Mouse (Mus musculus): ENCODE results near the gene 2310007B03Rik. TPM values are rescaled to one million over a fixed set of nuclear protein-coding genes. Genes with fewer than 3 reads are reported as not detected.

Gene 2310007B03Rik
- polyA plus RNA-seq, 1 experiment from 2014 or later = 0.27 TPM

- Histone ChIP-seq H3K9me3 (no peaks in the 10 kb centered on the region), H3K4me1 (peaks cover 15% of the 10 kb centered on the region), H3K4me3 (replicated peaks) (peak overlapping the region; percentile 45; the same call in 1 of the 2 replicates), H3K9ac (no peak overlapping the region), H3K27ac (no peak overlapping the region), H3K27me3 (peaks cover 17% of the 10 kb centered on the region), H3K36me3 (replicated peaks) (no peaks in the 10 kb centered on the region), H3K4me2 (peak overlapping the region; percentile 90)
- ATAC-seq (ENCODE audit: low FRiP score) = no peak
- WGBS = 16% methylated on average over 6 of the region's 6 CpGs
These were observed 15.1 kb upstream of the 2310007B03Rik start for GRCm38 (mm10) chr1:93175849-93176248.

DNA sequence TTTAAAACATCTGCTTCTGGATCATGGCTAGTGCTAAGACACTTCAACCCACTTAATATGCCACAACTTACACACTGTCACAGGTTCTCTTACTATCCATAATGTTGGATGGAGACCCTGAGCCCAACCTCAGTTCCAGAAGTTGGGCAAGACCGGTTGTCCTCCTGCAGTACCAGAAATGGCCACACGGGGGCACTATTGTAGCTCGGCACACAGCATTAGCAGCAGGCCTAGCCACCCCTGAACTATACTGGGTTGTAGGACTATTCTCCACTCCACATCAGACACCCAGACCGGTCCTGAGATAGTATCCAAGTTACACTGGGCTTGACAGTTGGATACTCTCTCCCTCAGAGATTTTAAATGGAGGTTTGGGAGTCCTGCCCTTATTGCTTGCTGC is 13.7 kb upstream of the 2310007B03Rik start:
- Histone ChIP-seq H3K27me3 (peaks cover 17% of the 10 kb centered on the region), H3K27ac (no peak overlapping the region), H3K9ac (no peak overlapping the region), H3K4me2 (no peak overlapping the region), H3K4me1 (peaks cover 15% of the 10 kb centered on the region), H3K36me3 (replicated peaks) (no peaks in the 10 kb centered on the region), H3K4me3 (replicated peaks) (no peak overlapping the region), H3K9me3 (no peaks in the 10 kb centered on the region)
- peak; percentile 71 for ATAC-seq (ENCODE audit: low FRiP score)
- 2% methylated on average over 4 of the region's 4 CpGs for WGBS

- no peaks in the 10 kb centered on the region for H3K36me3 ChIP-seq (replicated peaks)
- peaks cover 17% of the 10 kb centered on the region for H3K27me3 ChIP-seq
- no peak overlapping the region for H3K27ac ChIP-seq
- H3K4me3 ChIP-seq (replicated peaks) = no peak overlapping the region
- no peak for ATAC-seq (ENCODE audit: low FRiP score)
- H3K9ac ChIP-seq = no peak overlapping the region
- no peaks in the 10 kb centered on the region for H3K9me3 ChIP-seq
- no peak overlapping the region for H3K4me2 ChIP-seq
- WGBS = 62% methylated on average over 4 of the region's 4 CpGs
- peaks cover 15% of the 10 kb centered on the region for H3K4me1 ChIP-seq
These were observed 12.9 kb upstream of the 2310007B03Rik start for GRCm38 (mm10) chr1:93173665-93174064.

DNA sequence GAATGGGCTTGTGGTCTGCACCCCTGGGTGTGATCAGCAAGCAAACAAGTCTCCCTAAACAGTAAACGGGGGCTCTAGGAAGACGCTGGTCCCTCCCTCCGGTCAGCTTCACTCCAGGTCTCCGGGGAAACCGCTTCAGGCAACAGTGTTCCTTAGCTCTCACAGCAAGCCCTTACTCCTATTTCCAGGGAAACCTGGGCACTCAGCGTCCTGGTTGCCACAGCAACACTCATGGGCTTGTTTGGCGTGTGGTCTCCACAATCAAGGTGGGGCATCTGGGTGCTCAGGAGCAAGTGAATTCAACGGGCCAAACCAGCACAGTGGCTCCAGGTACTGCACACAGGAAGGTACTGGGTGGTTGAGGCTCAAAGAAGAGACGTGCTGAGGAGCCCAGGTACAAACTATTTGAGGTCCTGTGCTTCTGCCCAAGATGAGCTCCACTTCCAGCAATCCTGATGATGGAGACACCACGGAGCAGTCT is 7.6 kb upstream of the 2310007B03Rik start, which contains the start of gene Crocc2:
Crocc2 (plus strand) TSS at position 431 of the 481 bp plus-strand sequence.
- H3K4me3 ChIP-seq (replicated peaks) = no peak within 1 kb of the TSS
- WGBS = 45% methylated on average over 10 of the region's 10 CpGs
- no peaks in the 10 kb centered on the region for H3K9me3 ChIP-seq
- H3K9ac ChIP-seq = no peak within 1 kb of the TSS
- ATAC-seq (ENCODE audit: low FRiP score) = no peak
- no peak within 1 kb of the TSS for H3K4me2 ChIP-seq
- H3K27ac ChIP-seq = no peak within 1 kb of the TSS
- H3K36me3 ChIP-seq (replicated peaks) = no peaks in the 10 kb centered on the region
- no peaks in the 10 kb centered on the region for H3K4me1 ChIP-seq
- no peaks in the 10 kb centered on the region for H3K27me3 ChIP-seq

DNA sequence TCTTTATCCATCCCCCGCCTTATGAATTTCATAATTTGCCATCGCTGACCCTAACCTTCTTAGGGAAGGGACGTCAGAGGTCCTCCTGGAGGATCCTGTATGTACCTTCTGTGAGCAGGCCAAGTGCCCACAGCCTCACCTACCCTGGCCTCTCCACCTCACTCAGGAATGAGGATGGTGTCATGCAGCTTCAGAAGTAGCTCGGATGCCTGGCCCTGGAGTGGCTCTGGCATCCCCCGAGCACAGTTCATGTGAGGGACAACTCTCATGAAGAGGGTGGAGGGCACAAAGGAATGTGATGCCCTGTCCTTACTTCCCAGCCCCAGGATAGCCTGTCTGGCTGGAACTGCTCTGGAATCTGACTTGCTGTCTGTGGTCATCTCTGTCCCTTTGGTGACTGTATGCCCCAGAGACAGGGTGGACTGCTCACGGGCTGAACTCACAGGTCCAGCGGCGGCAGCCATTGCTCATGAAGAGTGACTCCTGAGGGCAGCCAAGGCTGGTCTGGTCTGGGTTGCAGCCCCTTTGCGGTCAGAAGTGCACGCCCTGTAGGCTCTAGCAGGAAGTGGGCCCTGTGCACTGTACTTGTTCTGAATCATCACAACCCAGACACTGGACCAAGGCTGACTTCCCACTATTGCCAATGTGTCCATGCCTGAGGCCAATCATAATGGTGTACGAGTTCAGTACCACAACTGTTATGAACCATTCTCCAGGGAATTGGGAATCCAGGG is 5.8 kb upstream of the 2310007B03Rik start:
- no peak for ATAC-seq (ENCODE audit: low FRiP score)
- Histone ChIP-seq H3K27ac (no peak overlapping the region), H3K9ac (no peak overlapping the region), H3K4me1 (no peaks in the 10 kb centered on the region), H3K4me2 (no peak overlapping the region), H3K4me3 (replicated peaks) (no peak overlapping the region), H3K27me3 (no peaks in the 10 kb centered on the region), H3K36me3 (replicated peaks) (no peaks in the 10 kb centered on the region), H3K9me3 (no peaks in the 10 kb centered on the region)
- WGBS = 86% methylated on average over 11 of the region's 11 CpGs

DNA sequence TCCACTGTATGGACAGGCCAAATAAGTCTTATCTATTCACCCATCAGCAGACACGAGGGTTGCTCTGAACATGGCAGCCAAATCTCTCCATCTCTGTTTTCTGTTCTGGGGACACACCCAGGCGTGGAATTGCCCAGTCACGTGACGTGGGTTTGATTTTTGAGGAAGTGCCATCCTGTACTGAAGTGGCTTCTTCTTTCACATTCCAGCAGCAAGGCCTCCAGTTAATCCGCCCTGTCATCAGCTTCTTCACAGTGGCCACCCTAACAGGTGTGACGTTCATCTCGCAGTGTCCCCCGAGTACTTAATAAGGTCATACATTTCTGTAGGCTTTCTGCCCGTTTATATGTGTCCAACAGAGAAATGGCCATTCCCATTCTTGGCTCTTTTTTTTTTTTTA is 4.7 kb upstream of the 2310007B03Rik start:
- Histone ChIP-seq H3K9ac (no peak overlapping the region), H3K27ac (no peak overlapping the region), H3K4me1 (no peaks in the 10 kb centered on the region), H3K4me2 (no peak overlapping the region), H3K36me3 (replicated peaks) (no peaks in the 10 kb centered on the region), H3K9me3 (no peaks in the 10 kb centered on the region), H3K4me3 (replicated peaks) (no peak overlapping the region), H3K27me3 (no peaks in the 10 kb centered on the region)
- ATAC-seq (ENCODE audit: low FRiP score) = no peak
- WGBS = 89% methylated on average over 9 of the region's 9 CpGs

DNA sequence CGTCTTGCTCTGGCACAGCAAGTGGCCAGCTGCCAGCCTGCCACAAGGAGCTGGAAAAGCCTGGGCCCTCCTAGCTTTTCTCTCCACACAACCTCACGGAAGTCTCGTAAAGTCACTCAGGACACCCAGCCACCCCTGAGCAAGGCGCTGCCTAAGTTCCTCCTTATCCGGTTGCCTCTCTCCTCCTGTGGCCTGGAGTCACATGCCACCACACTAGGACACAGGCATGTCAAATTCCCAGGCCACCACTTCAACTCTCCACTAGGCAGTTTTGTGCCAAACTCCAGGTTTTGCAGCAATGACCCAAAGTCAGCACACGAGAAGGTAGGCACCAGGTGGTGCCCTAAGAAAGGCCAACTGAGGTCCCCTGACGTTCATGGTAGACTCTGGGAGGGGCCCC is 1.8 kb upstream of the 2310007B03Rik start:
- no peaks in the 10 kb centered on the region for H3K36me3 ChIP-seq (replicated peaks)
- no peaks in the 10 kb centered on the region for H3K4me1 ChIP-seq
- no peak overlapping the region for H3K9ac ChIP-seq
- no peak for ATAC-seq (ENCODE audit: low FRiP score)
- WGBS = 88% methylated on average over 7 of the region's 7 CpGs
- no peak overlapping the region for H3K27ac ChIP-seq
- no peaks in the 10 kb centered on the region for H3K9me3 ChIP-seq
- no peak overlapping the region for H3K4me2 ChIP-seq
- H3K27me3 ChIP-seq = no peaks in the 10 kb centered on the region
- H3K4me3 ChIP-seq (replicated peaks) = no peak overlapping the region

- no peak overlapping the region for H3K4me2 ChIP-seq
- H3K27ac ChIP-seq = no peak overlapping the region
- H3K9ac ChIP-seq = no peak overlapping the region
- WGBS = 90% methylated on average over 10 of the region's 10 CpGs
- no peaks in the 10 kb centered on the region for H3K4me1 ChIP-seq
- H3K36me3 ChIP-seq (replicated peaks) = no peaks in the 10 kb centered on the region
- ATAC-seq (ENCODE audit: low FRiP score) = no peak
- H3K27me3 ChIP-seq = no peaks in the 10 kb centered on the region
- no peak overlapping the region for H3K4me3 ChIP-seq (replicated peaks)
- H3K9me3 ChIP-seq = no peaks in the 10 kb centered on the region
These were observed 1.2 kb upstream of the 2310007B03Rik start for GRCm38 (mm10) chr1:93161921-93162320.

GRCm38 (mm10) chr1:93161350-93161749 is 602 bp upstream of the 2310007B03Rik start:
- H3K4me1 ChIP-seq = no peaks in the 10 kb centered on the region
- no peaks in the 10 kb centered on the region for H3K27me3 ChIP-seq
- H3K9me3 ChIP-seq = no peaks in the 10 kb centered on the region
- H3K4me2 ChIP-seq = no peak overlapping the region
- no peak overlapping the region for H3K9ac ChIP-seq
- WGBS = 77% methylated on average over 8 of the region's 8 CpGs
- no peak overlapping the region for H3K4me3 ChIP-seq (replicated peaks)
- H3K27ac ChIP-seq = no peak overlapping the region
- no peak for ATAC-seq (ENCODE audit: low FRiP score)
- no peaks in the 10 kb centered on the region for H3K36me3 ChIP-seq (replicated peaks)

DNA sequence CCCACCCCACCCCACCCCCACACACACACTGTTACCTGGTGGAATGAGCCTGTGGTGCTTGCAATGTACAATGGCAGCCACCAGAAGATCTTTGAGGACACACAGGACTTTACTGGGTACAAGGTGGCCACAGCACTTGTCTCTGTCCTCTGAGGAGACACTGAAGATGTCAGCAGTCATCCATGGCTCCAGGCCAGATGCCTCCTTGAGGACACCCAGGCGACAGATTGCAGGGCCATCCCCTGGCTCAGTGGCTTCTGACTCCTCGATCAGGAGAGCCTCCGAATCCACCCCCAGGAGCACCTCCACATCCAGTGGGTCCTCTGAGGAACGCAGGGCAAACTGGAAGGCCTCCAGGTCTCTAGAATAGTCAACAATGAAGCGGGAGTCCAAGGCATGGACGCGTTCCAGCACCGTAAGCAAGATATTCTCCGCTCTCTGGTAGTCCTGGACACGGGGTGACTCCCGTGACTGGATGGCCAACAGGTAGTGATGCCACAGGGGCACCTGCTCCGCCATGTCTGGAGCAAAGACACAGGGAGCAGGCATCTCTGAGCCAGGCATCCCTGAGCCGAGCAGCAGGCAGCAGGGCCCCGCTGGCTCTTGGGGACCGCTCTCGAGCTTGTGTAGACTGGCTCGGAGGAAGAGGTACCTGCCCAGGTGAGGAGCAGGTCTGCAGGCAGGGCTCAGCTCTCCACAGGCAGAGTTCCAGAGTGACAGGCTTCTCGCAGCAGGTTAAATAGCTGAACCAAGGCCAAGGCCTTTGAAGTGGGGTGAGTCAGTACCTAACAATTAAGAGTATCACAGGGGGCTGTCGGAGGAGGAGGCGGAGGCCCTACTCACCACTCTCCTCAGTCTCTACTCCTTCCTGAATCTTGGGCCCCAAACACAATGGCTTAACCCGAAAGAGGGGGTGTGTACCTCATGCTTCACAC is 915 bp downstream of the 2310007B03Rik start:
- no peak overlapping the region for H3K4me2 ChIP-seq
- no peak for ATAC-seq (ENCODE audit: low FRiP score)
- H3K4me1 ChIP-seq = no peaks in the 10 kb centered on the region
- H3K9me3 ChIP-seq = no peaks in the 10 kb centered on the region
- H3K36me3 ChIP-seq (replicated peaks) = no peaks in the 10 kb centered on the region
- no peak overlapping the region for H3K27ac ChIP-seq
- no peak overlapping the region for H3K9ac ChIP-seq
- H3K27me3 ChIP-seq = no peaks in the 10 kb centered on the region
- 83% methylated on average over 21 of the region's 21 CpGs for WGBS
- no peak overlapping the region for H3K4me3 ChIP-seq (replicated peaks)

GRCm38 (mm10) chr1:93158916-93159315 is 1.8 kb downstream of the 2310007B03Rik start:
- Histone ChIP-seq H3K27ac (no peak overlapping the region), H3K4me1 (no peaks in the 10 kb centered on the region), H3K9ac (no peak overlapping the region), H3K36me3 (replicated peaks) (no peaks in the 10 kb centered on the region), H3K27me3 (no peaks in the 10 kb centered on the region), H3K9me3 (no peaks in the 10 kb centered on the region), H3K4me2 (no peak overlapping the region), H3K4me3 (replicated peaks) (no peak overlapping the region)
- WGBS = 88% methylated on average over 8 of the region's 8 CpGs
- ATAC-seq (ENCODE audit: low FRiP score) = no peak

GRCm38 (mm10) chr1:93157566-93157965 is 3.2 kb downstream of the 2310007B03Rik start:
- H3K27me3 ChIP-seq = no peaks in the 10 kb centered on the region
- H3K9me3 ChIP-seq = no peaks in the 10 kb centered on the region
- H3K36me3 ChIP-seq (replicated peaks) = no peaks in the 10 kb centered on the region
- no peaks in the 10 kb centered on the region for H3K4me1 ChIP-seq
- 84% methylated on average over 4 of the region's 4 CpGs for WGBS
- no peak overlapping the region for H3K9ac ChIP-seq
- no peak overlapping the region for H3K4me2 ChIP-seq
- no peak overlapping the region for H3K27ac ChIP-seq
- H3K4me3 ChIP-seq (replicated peaks) = no peak overlapping the region
- ATAC-seq (ENCODE audit: low FRiP score) = no peak

Data from forebrain, embryonic 12.5 days (tissue).